Mouse (Mus musculus): Measurements from ENCODE around the gene Pgp. TPM values are rescaled to one million over a fixed set of nuclear protein-coding genes. Genes with fewer than 3 reads are reported as not detected.

Pgp gene
- polyA plus RNA-seq, 1 experiment = 97.1 TPM

DNA sequence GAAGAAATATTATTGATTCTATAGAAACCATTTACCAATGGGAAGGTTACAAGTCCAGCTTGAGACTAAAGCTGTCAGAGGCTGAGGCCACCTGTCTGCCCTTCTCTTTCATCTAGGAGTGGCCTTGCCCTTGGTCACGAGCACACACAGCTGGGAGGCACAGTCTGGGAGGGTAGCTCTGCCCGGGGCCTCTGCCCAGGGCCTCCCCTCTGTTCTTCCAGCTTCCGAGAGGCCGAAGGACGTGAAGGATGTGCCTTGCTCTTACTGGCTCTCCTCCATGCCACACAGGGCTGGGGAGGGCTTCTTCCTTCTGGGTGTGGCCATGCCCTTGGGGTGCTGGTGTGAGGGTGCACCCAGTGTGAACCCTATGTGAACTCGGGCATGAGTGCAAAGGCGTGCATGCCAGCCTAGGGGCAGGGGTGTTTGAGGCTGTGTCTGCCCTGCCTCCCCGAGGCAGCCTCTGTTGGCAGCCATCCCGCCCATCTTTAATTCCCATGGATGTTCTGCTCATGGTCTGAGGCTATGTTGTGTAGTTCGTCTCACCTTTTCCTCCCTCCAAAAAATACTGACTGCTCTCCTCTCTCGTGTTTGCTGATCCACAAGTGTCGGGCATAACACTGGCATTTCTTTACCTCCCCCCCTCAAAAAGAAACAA lies 37.7 kb downstream of the Pgp start:
- H3K4me1 ChIP-seq (ENCODE audit: control insufficient read depth, insufficient read depth, low read length) = peaks cover 3% of the 10 kb centered on the region; the same call in 1 of the 2 replicates
- 0 out of 2 replicates have a peak overlapping the region, but pooled peaks have one; percentile 14 for H3K27ac ChIP-seq (ENCODE audit: insufficient read depth, low read length)
- TF ChIP-seq CTCF (IDR thresholded peaks at IDR 0.05; ENCODE audit: extremely low read depth, insufficient read depth, low read length) (no peak), POLR2A (IDR thresholded peaks at IDR 0.05; ENCODE audit: extremely low read depth, insufficient read depth, low read length) (no peak)
- no peak overlapping the region for H3K4me3 ChIP-seq (ENCODE audit: insufficient read depth, low read length)

DNA sequence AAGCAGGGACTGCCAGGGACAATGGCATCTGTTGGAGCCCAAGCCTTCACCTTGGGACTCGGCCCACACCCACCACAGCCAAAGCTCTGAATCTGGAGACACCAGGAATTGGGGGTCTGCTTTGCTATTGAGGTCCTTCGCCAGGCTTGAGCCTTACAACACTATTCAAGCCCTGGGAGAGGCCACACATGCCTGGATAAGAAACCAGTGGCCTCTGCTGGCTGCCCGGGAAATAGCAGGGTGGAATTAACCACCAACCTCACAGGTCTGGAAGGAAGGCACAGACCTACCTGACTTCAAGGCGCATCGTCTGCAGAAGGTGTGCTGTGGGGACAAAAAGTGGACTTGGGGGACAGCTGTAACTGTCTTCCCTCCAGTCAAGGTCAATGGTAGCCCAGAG lies 43.4 kb downstream of the Pgp start:
- TF ChIP-seq POLR2A (IDR thresholded peaks at IDR 0.05; ENCODE audit: extremely low read depth, insufficient read depth, low read length) = no peak
- TF ChIP-seq CTCF (IDR thresholded peaks at IDR 0.05; ENCODE audit: extremely low read depth, insufficient read depth, low read length) = peak; percentile 86
- H3K27ac ChIP-seq (ENCODE audit: insufficient read depth, low read length) = no peak overlapping the region

DNA sequence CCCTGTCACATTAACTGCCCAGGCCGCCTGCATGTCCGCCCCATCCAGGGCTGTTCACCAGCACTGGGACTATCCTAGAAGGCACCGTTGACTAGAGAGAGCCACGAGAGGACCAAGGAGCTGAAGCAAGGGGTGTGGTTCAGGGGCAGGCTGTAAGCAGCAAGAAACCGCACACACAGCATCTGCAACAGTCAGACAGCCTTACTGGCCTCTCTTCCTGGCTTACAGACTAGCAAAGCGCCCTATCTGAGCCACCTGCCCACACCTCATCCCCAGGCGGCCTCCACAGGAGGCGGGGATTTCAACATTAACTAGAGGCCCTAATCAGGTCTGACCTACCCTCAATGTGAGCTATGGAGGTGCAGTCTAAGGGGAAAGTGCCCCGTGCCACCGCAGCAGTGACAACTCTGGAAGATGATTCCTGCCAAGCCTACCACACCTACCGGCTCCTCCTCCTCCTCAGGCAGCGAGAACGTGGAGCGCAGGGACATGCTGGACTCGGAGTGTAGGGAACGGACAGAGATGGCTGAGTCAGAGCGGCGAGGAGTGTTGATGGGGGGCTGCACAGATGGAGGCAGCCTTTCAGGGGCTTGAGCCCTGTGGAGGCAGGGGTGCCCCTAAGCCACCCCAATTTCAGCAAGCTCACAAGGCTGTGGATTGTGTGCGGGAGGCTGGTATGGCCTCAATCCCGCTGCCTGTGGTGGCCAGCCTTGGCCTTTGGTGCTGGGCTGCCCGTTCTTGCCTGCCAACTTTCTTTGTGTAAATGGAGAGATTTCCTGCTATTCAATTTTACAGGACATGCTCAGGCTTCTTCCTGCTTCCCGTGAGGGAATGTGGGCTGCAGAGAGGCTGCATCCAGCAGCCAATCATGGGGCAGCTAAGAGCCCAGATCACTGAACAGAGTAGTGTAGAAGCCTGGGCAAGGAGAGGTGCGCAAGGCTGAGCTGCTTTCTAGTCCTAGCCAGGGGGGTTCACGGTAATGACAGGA lies 44.4 kb downstream of the Pgp start:
- Histone ChIP-seq H3K27ac (ENCODE audit: insufficient read depth, low read length) (no peak overlapping the region), H3K4me3 (ENCODE audit: insufficient read depth, low read length) (no peak overlapping the region), H3K4me1 (ENCODE audit: control insufficient read depth, insufficient read depth, low read length) (0 out of 2 replicates have a peak, but pooled peaks cover 2% of the 10 kb centered on the region)
- TF ChIP-seq POLR2A (IDR thresholded peaks at IDR 0.05; ENCODE audit: extremely low read depth, insufficient read depth, low read length) (no peak), CTCF (IDR thresholded peaks at IDR 0.05; ENCODE audit: extremely low read depth, insufficient read depth, low read length) (no peak)

More for the DNA sequence above, 43.4 kb downstream of the Pgp start:
- Histone ChIP-seq H3K4me1 (ENCODE audit: control insufficient read depth, insufficient read depth, low read length) (0 out of 2 replicates have a peak, but pooled peaks cover 2% of the 10 kb centered on the region), H3K4me3 (ENCODE audit: insufficient read depth, low read length) (no peak overlapping the region)

DNA sequence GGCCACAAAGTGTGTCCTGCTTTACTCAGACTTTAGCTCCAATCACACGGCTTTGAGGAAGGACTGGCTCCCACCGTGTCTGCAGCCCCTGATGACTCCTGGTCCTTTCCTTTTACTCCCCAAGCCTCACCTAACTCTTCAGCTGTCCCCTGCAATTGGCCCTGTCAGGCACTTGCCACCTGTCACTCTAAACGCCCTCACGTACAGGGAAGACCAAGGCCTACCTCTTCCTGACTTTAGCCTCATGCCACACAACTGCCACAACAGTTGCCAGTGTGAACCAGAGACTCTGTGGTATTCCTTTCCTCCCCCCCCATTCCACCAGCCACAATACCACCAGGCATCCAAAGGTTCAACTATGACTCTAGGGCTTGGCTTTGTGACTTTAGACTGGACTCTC lies 50.3 kb downstream of the Pgp start:
- no peak overlapping the region for H3K27ac ChIP-seq (ENCODE audit: insufficient read depth, low read length)
- no peak for TF ChIP-seq CTCF (IDR thresholded peaks at IDR 0.05; ENCODE audit: extremely low read depth, insufficient read depth, low read length)
- no peak for TF ChIP-seq POLR2A (IDR thresholded peaks at IDR 0.05; ENCODE audit: extremely low read depth, insufficient read depth, low read length)
- no peak overlapping the region for H3K4me3 ChIP-seq (ENCODE audit: insufficient read depth, low read length)
- H3K4me1 ChIP-seq (ENCODE audit: control insufficient read depth, insufficient read depth, low read length) = no peaks in the 10 kb centered on the region

Other genes starting within 250 kb of the Pgp start
- 17.0 and 19.0 TPM in 2 replicates for gene Tedc2, start 249.5 kb upstream of the Pgp start, polyA plus RNA-seq (2012; rRNA removed)
- 4.4 and 4.8 TPM in 2 replicates for gene Ccnf, start 218.9 kb upstream of the Pgp start, polyA plus RNA-seq (2012; rRNA removed)
- gene Abca17, start 119.3 kb upstream of the Pgp start, polyA plus RNA-seq (2012; rRNA removed) = 0.86 and 1.3 TPM in 2 replicates
- gene Abca3, start 118.4 kb upstream of the Pgp start, polyA plus RNA-seq (2012; rRNA removed) = 52.2 and 52.7 TPM in 2 replicates
- 264 and 280 TPM in 2 replicates for gene Rnps1, start 55.8 kb upstream of the Pgp start, polyA plus RNA-seq (2012; rRNA removed)
- 55.4 and 55.9 TPM in 2 replicates for gene Eci1, start 43.8 kb upstream of the Pgp start, polyA plus RNA-seq (2012; rRNA removed)
- gene Dnase1l2, start 27.3 kb upstream of the Pgp start, polyA plus RNA-seq (2012; rRNA removed) = 19.0 and 20.7 TPM in 2 replicates
- gene E4f1, start 79 bp upstream of the Pgp start, polyA plus RNA-seq (2012; rRNA removed) = 77.3 and 79.2 TPM in 2 replicates
- gene Bricd5, start 3.5 kb downstream of the Pgp start, polyA plus RNA-seq (2012; rRNA removed) = 1.1 and 1.4 TPM in 2 replicates
- gene Mlst8, start 8.7 kb downstream of the Pgp start, polyA plus RNA-seq (2012; rRNA removed) = 37.0 and 39.1 TPM in 2 replicates
- gene Caskin1, start 18.2 kb downstream of the Pgp start, polyA plus RNA-seq (2012; rRNA removed) = 106 and 109 TPM in 2 replicates
- 176 and 187 TPM in 2 replicates for gene Traf7, start 57.5 kb downstream of the Pgp start, polyA plus RNA-seq (2012; rRNA removed)
- 97.3 and 102 TPM in 2 replicates for gene Rab26, start 63.8 kb downstream of the Pgp start, polyA plus RNA-seq (2012; rRNA removed)
- 82.0 and 91.8 TPM in 2 replicates for gene Pkd1, start 79.4 kb downstream of the Pgp start, polyA plus RNA-seq (2012; rRNA removed)
- gene Tsc2, start 162.2 kb downstream of the Pgp start, polyA plus RNA-seq (2012; rRNA removed) = 163 and 192 TPM in 2 replicates
- gene Nthl1, start 162.3 kb downstream of the Pgp start, polyA plus RNA-seq (2012; rRNA removed) = 9.7 and 10.8 TPM in 2 replicates
- gene Slc9a3r2, start 179.9 kb downstream of the Pgp start, polyA plus RNA-seq (2012; rRNA removed) = 68.2 and 69.0 TPM in 2 replicates
- gene Npw, start 188.1 kb downstream of the Pgp start, polyA plus RNA-seq (2012; rRNA removed) = 0.34 and 0.50 TPM in 2 replicates
- gene Zfp598, start 199.3 kb downstream of the Pgp start, polyA plus RNA-seq (2012; rRNA removed) = 53.5 and 53.6 TPM in 2 replicates
- 177 and 184 TPM in 2 replicates for gene Syngr3, start 219.6 kb downstream of the Pgp start, polyA plus RNA-seq (2012; rRNA removed)
- 21.1 and 21.5 TPM in 2 replicates for gene Gfer, start 225.8 kb downstream of the Pgp start, polyA plus RNA-seq (2012; rRNA removed)
- 5.2 and 6.4 TPM in 2 replicates for gene Noxo1, start 225.8 kb downstream of the Pgp start, polyA plus RNA-seq (2012; rRNA removed)
- 53.0 and 53.7 TPM in 2 replicates for gene Tbl3, start 237.3 kb downstream of the Pgp start, polyA plus RNA-seq (2012; rRNA removed)
- 0.32 and 0.33 TPM in 2 replicates for gene Rnf151, start 247.7 kb downstream of the Pgp start, polyA plus RNA-seq (2012; rRNA removed)
- 980 and 1,011 TPM in 2 replicates for gene Rps2, start 247.7 kb downstream of the Pgp start, polyA plus RNA-seq (2012; rRNA removed)

Measured in cortical plate, adult 2 months (tissue).